Mouse (Mus musculus): ENCODE measurements around the gene Shisa6. TPM values are rescaled to one million over a fixed set of nuclear protein-coding genes. Genes with fewer than 3 reads are reported as not detected.

Gene Shisa6
- total and polyA plus RNA-seq, 3 experiments, result not detected

DNA sequence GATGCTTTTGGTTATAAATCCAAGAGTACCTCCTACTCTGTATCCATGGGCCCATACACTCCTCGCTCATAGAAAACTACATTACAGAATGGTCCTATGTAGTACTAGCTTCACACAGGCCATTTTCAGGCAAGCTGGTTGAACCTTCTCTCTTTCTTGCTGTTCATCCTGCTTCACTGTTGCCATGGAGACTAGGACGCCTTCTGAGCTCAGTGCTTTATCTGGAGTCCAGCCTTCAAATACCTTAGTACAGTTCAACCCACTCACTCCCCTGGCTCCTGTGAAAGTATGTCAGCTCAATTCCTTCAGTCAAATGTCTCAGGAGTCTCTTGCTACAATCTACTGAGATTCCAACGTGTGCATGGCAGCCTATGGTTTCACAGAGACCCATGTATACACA is 154.0 kb downstream of the Shisa6 start:
- in situ Hi-C loops (cut with MboI; ENCODE audit: low pct_ligation_motif_present, low pct_unique_long_range_greater_than_20kb, low sequenced_read_pairs), result no loop called here
- H3K27ac ChIP-seq (ENCODE audit: insufficient read depth, low read depth), result no peak overlapping the region

DNA sequence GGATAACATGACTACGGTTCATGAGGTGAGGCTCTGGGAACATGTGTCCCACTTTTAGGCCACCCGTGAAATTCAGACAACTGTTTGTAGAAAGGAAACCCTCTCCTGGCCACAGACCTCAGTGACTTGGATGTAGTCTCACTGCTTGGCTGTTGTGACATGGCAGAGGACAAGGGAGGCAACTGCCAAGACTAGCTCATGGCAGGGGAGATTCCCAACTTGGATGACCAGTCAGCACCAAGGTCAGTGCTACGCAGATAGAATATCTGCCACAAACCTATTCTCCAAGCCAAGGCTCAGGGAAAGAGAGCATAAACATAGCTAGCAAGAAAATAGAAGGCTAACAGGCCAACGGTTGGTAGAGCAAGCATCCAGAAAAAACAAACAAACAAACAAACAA is 156.0 kb downstream of the Shisa6 start:
- Histone ChIP-seq H3K9ac (ENCODE audit: insufficient read depth, low read depth) (no peak overlapping the region), H3K36me3 (replicated peaks in 1 of 2; ENCODE audit: control insufficient read depth in 1 of 2, insufficient read depth in 1 of 2, low read length in 1 of 2) (no peaks in the 10 kb centered on the region), H3K27ac (ENCODE audit: insufficient read depth, low read depth) (no peak overlapping the region), H3K4me1 (ENCODE audit: control insufficient read depth in 1 of 2, insufficient read depth in 2 of 2) (no peaks in the 10 kb centered on the region), H3K27me3 (replicated peaks) (peaks cover 51% of the 10 kb centered on the region), H3K4me2 (ENCODE audit: insufficient read depth, low read depth, poor library complexity, severe bottlenecking) (no peak overlapping the region), H3K4me3 (replicated peaks in 1 of 3; ENCODE audit: low read depth in 2 of 3, low read length in 2 of 3, poor library complexity in 1 of 3) (no peak overlapping the region), H3K9me3 (replicated peaks; ENCODE audit: low read length) (no peaks in the 10 kb centered on the region), H3K79me2 (replicated peaks; ENCODE audit: control insufficient read depth, extremely low read depth, insufficient read depth, poor library complexity, severe bottlenecking) (no peaks in the 10 kb centered on the region)
- no peak for TF ChIP-seq UBTF (IDR thresholded peaks at IDR 0.05; ENCODE audit: low read depth, low read length)
- TF ChIP-seq POLR2AphosphoS2 (IDR thresholded peaks at IDR 0.05; ENCODE audit: low read depth, low read length), result no peak
- no peak for TF ChIP-seq PAX5 (IDR thresholded peaks at IDR 0.05; ENCODE audit: low read length)
- TF ChIP-seq HCFC1 (IDR thresholded peaks at IDR 0.05; ENCODE audit: low read depth, low read length), result no peak
- no peak for TF ChIP-seq MAZ (IDR thresholded peaks at IDR 0.05; ENCODE audit: low read depth, low read length)
- TF ChIP-seq NELFE (IDR thresholded peaks at IDR 0.05; ENCODE audit: low read depth, low read length), result no peak
- no peak for TF ChIP-seq JUN (IDR thresholded peaks at IDR 0.05; ENCODE audit: insufficient read depth, low read depth, low read length)
- TF ChIP-seq RAD21 (IDR thresholded peaks at IDR 0.05; ENCODE audit: low read depth, low read length), result no peak
- TF ChIP-seq ELF1 (IDR thresholded peaks at IDR 0.05; ENCODE audit: low read depth, low read length), result no peak
- no peak for TF ChIP-seq ZKSCAN1 (IDR thresholded peaks at IDR 0.05; ENCODE audit: borderline replicate concordance, low read depth, low read length)
- TF ChIP-seq RCOR1 (conservative IDR thresholded peaks at IDR 0.05; ENCODE audit: low read depth, low read length), result no peak
- no peak for TF ChIP-seq BHLHE40 (IDR thresholded peaks at IDR 0.05; ENCODE audit: low read depth, low read length)
- TF ChIP-seq USF1 (IDR thresholded peaks at IDR 0.05; ENCODE audit: low read depth, low read length), result no peak
- TF ChIP-seq TCF12 (IDR thresholded peaks at IDR 0.05; ENCODE audit: low read depth, low read length), result no peak
- no peak for TF ChIP-seq ETS1 (conservative IDR thresholded peaks at IDR 0.05; ENCODE audit: low read depth, low read length)
- no peak for TF ChIP-seq MEF2A (IDR thresholded peaks at IDR 0.05; ENCODE audit: borderline replicate concordance, low read depth, low read length)
- TF ChIP-seq ZNF384 (IDR thresholded peaks at IDR 0.05; ENCODE audit: low read depth, low read length), result no peak
- no peak for DNase-seq (ENCODE audit: extremely low read depth)
- in situ Hi-C loops (cut with MboI; ENCODE audit: low pct_ligation_motif_present, low pct_unique_long_range_greater_than_20kb, low sequenced_read_pairs), result no loop called here
- dilution Hi-C loops (cut with MboI; ENCODE audit: extremely low pct_ligation_motif_present, extremely low pct_unique_long_range_greater_than_20kb, low sequenced_read_pairs), result no loop called here

More for the DNA sequence above, 154.0 kb downstream of the Shisa6 start:
- no peak for DNase-seq (ENCODE audit: extremely low read depth)
- Histone ChIP-seq H3K27me3 (replicated peaks) (peaks cover 50% of the 10 kb centered on the region), H3K9ac (ENCODE audit: insufficient read depth, low read depth) (no peak overlapping the region), H3K4me2 (ENCODE audit: insufficient read depth, low read depth, poor library complexity, severe bottlenecking) (no peak overlapping the region), H3K79me2 (replicated peaks; ENCODE audit: control insufficient read depth, extremely low read depth, insufficient read depth, poor library complexity, severe bottlenecking) (no peaks in the 10 kb centered on the region), H3K4me3 (replicated peaks in 1 of 3; ENCODE audit: low read depth in 2 of 3, low read length in 2 of 3, poor library complexity in 1 of 3) (no peak overlapping the region), H3K9me3 (replicated peaks; ENCODE audit: low read length) (no peaks in the 10 kb centered on the region), H3K4me1 (ENCODE audit: control insufficient read depth in 1 of 2, insufficient read depth in 2 of 2) (no peaks in the 10 kb centered on the region), H3K36me3 (replicated peaks in 1 of 2; ENCODE audit: control insufficient read depth in 1 of 2, insufficient read depth in 1 of 2, low read length in 1 of 2) (no peaks in the 10 kb centered on the region)
- dilution Hi-C loops (cut with MboI; ENCODE audit: extremely low pct_ligation_motif_present, extremely low pct_unique_long_range_greater_than_20kb, low sequenced_read_pairs), result no loop called here
- TF ChIP-seq RAD21 (IDR thresholded peaks at IDR 0.05; ENCODE audit: low read depth, low read length), result no peak
- TF ChIP-seq MAFK (IDR thresholded peaks at IDR 0.05; ENCODE audit: insufficient replicate concordance, low read length), result no peak
- no peak for TF ChIP-seq NRF1 (IDR thresholded peaks at IDR 0.05; ENCODE audit: low read depth, low read length)
- TF ChIP-seq USF2 (conservative IDR thresholded peaks at IDR 0.05; ENCODE audit: low read depth, low read length), result no peak
- no peak for TF ChIP-seq BHLHE40 (IDR thresholded peaks at IDR 0.05; ENCODE audit: low read depth, low read length)
- no peak for TF ChIP-seq CTCF (conservative IDR thresholded peaks at IDR 0.05 in 1 of 2, IDR thresholded peaks at IDR 0.05 in 1 of 2; ENCODE audit: low read depth in 2 of 2, low read length in 2 of 2)
- TF ChIP-seq ZNF384 (IDR thresholded peaks at IDR 0.05; ENCODE audit: low read depth, low read length), result no peak
- TF ChIP-seq HCFC1 (IDR thresholded peaks at IDR 0.05; ENCODE audit: low read depth, low read length), result no peak
